Mouse (Mus musculus) ovary, postnatal 14 days (tissue): ENCODE results near the gene Cdc42se2.

Source experiments
- DNase-seq: peaks from one replicate; pipeline ENCODE4 v3.0.0; 2022; ENCODE audit warnings: low spot score

The Cdc42se2 gene

DNA sequence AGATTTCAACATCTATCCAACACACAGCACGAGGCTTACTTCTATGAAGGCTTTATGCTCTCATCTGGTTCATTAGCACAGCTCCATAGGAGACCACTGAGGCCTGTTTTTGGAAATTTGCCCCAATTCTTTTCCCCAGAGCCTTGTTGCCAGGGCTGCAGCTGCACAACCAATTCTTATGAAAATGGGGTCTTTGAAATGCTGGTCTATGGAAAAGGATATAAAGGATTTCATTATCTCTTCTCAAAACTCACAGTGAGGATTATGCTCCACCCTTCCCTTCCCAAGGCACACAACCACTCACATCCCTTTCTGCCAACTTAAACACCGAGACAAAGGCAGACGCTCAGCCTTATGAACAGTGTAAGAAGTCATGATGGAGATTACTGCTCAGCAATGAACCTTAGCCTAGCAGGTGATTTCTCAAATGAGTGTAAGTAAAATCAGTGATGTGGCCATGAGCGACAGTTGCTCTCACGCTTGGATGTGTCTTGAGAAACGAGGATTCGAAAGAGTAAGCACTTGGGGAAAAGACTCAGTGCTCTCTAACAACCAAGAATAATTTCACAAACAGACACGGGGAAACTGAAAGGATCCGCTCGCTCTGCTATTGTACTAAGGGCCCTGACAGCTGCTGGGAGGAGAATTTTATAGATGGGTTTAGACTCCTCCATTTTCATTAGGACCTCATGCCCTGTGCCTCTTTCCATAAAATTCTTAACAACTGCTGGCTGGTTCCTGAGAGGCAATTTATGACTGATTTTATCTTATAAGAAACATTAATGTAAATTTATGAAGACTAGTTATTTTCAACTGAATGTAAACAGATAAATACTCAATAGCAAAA is 33.0 kb downstream of the Cdc42se2 start:
- no peak for DNase-seq

DNA sequence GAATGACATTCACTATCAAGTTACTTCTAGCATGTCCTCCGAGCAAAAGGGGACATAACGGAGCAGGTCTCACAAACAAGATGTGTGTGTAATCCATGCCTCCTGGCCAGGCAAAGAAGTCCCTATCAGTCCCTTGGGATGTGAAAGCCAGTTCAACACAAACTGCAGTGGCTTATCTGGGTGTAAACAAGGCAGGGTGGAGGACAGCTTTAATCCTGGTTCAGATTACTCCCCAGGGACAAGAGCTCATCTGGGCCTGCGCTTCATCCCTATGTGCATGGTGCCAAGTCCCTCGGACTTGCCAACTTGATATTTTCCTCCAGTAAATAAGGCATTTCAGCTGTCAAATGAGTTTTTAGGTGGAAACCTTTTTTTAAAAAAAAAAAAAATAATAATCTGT is 36.0 kb downstream of the Cdc42se2 start:
- no peak for DNase-seq

DNA sequence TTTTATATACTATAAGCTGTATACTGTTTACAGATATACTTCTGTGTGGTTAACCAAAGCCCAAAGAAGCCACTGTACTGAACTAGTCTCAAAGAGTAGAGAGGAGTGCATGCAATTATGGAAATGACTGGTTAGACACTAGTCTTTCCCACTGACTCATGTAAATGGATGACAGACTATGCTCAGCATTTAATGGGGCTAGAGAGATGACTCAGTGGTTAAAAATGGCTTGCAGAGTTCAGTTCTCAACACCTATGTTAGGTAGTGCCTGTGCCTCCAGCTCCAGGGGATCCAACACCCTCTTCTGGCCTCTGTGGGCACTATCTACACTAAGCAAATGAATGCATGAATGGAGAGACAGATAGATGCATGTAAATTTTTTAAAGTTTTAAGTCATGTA is 38.6 kb downstream of the Cdc42se2 start:
- DNase-seq, result no peak

DNA sequence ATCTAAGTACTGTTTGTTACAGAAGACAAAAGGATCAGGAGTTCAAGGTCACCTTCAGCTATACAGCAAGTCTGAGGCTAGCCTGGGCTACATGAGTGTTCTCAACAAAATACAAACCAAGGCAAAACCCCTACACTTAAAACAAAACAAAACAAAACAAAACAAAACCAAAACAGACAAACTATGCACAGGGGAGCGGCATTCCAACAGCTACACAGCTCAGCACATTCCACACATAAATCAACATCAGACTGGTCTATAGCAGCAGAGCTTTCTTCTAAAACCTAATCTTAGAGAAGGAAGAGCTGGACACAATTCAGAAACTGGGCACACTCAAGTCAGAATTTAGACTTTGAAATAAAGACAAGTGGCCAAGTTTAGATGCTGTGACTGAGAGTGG is 43.2 kb downstream of the Cdc42se2 start:
- no peak for DNase-seq

DNA sequence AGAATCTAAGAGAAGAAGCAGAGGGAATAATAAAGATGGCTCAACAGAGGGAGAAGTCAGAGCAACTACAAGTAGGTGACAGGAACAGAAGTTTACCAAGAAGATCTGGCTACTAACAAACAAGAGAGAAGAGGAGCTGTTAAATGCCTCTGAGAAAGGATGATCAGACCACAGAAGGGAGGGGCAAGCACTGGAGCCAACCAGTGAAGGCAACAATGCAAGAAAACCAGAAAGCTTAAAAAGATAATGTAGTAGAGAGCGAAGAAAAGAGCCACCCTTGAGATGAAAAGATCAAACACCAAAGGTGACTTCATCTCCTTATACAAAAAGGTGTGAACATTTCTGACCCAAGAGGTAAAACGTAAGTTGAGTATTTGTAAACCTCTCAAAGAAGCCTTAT is 46.1 kb downstream of the Cdc42se2 start:
- no peak for DNase-seq

DNA sequence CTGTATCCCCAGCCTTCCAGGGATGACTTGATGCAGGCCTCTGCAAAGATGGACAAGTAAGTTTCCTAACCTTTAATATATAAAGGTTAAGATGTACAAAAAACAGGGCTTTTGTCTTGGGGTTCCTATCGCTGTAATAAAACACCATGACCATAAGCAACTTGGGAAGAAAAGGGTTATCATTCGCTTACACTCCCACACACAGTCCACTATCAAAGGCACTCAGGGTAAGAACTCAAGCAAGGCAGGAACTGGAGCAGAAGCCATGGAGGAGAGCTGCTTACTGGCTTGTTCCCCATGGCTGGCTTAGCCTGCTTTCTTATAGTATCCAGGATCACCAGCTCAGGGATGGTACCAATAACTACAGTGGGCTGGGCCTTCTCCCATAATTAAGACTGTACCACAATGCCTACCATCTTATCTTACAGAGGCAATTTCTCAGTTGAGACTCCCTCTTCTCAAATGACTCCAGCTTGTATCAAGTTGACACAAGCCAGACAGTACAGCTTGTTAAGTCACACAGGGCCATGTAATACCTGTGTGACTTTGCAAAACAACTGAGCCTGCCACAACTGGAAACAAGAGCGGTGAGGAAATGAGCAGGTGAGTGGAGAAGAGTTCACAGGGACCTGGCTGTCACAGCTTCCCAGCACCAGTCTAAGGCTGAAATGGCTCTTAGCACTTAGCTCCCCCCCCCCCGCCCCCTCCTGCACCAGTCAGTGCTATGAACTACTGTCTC is 48.3 kb downstream of the Cdc42se2 start:
- no peak for DNase-seq

DNA sequence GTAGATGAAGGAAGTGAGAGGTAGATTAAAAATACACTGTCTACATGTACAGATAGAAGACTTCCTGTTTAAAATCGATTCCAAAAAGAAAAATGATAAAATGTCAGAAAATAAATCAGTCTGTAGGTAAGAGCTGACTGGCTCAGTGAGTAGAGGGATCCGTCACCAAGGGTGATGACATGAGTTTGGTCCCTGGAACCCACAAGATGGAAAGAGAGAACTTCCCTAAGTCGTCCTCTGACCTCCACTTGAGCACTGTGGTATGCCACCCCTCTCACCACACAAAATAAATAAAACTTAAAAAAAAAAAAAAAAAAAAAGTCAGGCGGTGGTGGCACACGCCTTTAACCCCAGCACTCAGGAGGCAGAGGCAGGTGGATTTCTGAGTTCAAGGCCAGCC is 50.6 kb downstream of the Cdc42se2 start:
- DNase-seq, result no peak

DNA sequence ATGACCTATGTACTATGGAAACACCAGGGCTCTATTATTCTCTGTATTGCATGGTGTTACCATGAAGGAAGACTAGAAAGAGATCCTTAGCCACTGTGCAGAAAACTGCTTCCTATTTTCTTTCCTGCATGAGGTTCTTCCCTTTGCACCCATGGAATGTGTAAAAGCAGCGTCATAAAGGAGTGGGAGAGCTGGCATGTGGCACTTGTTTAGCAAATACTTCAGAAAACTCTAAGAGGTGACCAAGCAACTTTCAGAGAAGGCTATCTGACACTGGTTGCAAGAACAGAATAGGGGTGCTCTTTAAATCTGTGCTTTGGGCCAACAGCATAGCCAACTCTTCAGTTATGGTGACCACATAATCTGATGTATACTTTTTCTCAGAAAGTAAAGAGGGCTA is 52.4 kb downstream of the Cdc42se2 start:
- DNase-seq, result no peak

DNA sequence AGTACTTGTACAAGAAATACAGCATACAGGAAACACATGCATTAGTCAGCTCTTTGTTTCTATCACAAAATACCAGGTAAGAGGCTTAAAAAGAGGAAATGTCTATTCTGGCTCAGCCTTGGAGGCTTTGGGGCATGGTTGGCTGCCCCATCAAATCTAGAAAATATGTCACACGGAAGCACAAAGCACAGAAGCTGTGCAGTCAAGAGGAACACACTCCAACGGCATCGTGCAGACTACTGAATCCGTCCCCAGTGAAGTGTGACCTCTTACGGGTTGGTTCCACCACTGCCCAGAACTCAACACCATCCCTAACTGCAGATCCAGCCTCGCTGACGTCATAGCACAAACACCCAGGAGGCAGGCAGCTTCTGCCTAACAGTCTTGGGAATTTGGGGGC is 53.9 kb downstream of the Cdc42se2 start:
- no peak for DNase-seq

DNA sequence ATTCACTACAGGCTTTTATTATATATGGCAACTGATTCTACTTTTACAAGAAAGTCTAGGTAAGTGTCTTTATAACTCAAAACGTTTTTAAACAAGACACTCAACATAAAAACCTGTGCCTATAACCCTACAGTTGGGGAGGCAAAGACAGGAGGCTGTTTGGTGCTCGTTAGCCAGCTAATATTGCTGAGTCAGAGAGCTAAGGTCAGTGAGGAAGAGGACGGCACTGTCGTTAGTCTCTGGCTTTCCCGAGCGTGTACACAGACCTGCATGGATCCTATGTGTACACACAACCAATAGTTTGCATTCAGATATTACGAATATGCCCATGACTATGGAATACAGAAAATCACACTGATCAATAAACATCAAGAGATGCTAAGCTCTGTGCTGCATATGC is 56.1 kb downstream of the Cdc42se2 start:
- DNase-seq, result no peak

DNA sequence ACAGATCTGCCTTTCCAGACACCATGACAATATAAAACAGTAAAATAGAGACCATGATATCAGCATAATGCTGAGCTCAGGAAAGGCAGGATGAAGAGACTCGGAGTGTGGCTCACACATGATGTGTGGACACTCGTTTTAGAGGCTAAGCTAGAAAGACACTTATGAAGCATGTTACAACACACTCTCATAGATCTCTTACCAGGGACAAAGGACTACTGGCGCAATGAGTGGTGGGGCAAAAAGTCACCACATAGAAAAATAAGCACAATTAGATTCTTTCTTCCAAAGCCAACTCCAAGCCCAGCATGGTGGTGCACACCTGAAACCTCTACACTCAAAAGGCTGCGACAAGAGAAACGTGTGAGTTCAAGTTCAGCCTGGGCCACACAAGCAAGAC is 56.5 kb downstream of the Cdc42se2 start:
- DNase-seq, result no peak

DNA sequence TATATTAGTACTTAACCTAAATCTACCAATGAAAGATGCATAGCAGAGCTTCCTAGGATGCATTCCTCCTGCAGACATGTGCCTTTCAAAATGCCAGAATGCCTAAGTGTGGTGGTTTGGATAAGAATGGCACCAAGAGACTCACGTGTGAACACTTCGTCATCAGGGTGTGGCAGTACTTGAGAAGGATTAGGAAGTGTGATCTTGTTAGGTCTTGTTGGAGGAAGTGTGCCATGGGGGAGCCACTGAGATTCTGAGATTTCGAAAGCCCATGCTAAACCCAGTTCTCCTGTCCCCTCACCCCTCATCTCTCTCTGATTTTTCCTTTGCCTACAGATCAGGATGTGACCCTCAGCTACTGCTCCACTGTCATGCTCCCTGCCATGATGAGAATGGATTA is 58.2 kb downstream of the Cdc42se2 start:
- no peak for DNase-seq

DNA sequence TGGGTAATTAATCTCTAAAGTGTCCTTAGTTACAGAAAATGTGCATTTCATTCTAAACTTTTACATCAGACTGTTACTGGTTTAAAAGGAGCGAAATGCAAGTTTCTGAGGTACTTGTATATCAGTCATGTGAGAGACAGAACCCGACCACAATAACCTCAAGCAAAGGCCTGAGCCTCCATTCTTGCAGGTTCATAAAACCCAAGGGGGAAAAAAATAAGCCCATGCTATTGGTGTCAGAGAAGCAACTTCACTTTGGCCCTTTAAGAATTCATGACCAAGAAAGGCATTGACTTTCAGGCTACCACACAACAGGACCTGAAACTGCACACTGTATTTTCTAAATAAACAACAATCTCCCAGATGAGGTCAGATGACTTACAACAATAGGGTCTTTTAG is 59.1 kb downstream of the Cdc42se2 start:
- no peak for DNase-seq

DNA sequence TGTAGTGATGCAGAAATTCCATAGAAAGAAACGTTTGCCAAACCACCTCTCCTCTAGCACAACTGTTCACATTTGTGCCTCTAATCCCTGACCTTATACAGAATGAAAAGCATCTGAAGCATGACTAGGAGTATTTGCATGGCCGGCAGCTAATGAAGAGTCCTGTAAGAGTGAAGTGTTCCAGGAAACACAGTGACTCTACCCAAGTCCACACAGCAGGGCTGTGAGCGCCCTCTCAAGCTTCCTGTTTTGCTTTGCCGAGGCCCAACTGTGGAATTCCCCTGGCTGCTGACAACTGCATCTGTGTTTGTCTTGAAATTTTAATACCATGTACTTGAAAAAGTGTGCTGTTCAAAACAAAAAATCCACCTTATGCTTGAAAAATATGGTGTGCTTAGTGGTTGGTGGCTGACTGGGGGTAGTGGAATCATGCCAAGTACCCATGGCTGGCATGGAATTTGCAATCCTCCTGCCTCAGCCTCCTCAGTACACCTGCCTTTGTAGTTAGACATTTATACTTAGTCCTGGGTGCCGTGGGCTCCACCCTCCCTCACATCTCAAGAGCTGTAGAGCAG is 60.1 kb downstream of the Cdc42se2 start:
- no peak for DNase-seq

DNA sequence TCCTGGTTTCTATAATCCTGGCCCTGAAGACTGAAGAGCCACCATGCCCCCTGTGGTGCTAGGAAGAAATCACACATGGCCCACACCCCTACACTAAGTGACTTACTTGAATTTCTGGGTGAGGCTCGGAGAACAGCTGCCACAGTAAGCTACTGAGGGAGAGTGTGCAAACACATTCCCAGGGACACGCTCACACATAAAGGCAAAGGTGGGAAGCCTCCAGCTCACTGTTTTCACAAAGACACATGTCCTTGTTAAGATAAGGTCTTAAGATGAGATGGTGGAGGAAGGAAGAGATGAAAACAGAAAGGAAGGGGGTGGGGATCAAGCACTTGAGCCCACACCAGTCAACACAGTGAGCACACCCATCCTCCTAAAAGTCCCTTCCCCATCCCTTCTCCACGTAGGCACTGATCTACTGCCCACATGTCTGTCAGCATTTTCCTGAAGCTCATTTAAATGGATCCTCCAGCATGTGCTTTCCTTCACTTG is 60.9 kb downstream of the Cdc42se2 start:
- no peak for DNase-seq

DNA sequence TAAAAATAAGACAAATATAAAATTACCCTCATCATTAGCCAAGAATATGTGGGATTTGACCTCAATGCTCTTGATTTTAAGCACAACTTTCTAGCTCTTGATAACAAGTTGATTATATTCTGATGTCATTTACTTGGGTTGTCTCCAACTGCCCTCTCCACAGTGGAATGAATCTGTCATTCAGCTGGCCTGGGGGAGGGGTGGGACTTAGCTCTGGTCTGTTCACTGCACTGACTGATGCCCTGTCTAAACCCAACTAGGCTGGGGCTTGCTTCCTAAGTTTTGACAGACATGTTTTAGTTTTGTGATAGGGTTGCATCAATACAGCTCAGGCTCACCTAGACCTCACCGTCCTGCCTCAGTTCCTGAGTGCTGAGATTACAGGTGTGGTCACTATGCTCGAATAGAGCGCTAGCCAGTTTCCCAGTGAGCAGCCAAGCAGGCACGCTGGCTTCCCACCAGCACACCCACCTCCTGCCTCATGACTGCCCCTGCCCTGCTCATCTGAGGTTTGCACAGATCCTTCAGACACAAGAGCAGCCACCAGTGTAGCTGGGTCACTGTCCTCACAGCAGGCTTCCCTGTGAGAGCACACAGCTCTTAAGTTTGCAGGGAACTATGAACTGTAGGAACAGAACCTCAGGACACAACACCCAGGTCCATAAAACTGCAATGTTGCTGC is 63.0 kb downstream of the Cdc42se2 start:
- no peak for DNase-seq

DNA sequence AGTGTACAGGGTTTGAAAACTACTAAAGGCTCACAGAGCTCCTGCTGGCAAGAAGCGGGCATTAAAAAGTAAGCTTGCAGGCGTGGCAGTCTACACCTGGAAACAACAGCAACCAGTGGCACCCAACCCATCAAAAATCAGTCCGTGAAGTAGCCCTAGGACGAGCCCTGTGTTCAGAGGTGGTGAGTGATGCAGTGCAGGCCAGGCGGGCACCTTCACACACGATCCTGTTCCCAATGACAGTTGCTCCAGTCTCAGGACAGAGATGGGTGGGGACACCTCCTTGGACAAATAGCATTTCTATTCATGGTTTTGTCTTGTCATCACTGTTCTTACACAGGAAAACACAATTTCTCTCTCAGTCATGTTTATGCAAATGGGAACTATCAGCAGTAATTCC is 65.4 kb downstream of the Cdc42se2 start:
- no peak for DNase-seq

DNA sequence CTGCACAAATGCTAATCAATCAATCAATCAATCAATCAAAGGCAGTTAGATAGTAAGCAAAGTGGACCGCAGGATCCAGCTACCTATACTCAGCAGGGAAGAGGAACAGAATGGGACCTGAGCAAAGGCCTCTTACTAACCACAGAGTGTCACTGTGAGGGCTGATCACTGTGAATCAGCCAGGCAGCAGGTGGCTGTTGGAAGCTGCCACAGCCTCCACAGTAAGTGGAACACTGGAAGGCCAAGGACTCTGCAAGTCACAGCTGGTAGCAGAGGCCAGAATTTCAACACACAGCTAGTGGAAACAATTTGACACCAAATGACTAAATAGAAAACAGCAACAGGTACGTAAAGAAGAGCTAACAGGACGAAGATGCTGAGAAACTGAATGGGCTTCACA is 68.9 kb downstream of the Cdc42se2 start:
- DNase-seq, result no peak

DNA sequence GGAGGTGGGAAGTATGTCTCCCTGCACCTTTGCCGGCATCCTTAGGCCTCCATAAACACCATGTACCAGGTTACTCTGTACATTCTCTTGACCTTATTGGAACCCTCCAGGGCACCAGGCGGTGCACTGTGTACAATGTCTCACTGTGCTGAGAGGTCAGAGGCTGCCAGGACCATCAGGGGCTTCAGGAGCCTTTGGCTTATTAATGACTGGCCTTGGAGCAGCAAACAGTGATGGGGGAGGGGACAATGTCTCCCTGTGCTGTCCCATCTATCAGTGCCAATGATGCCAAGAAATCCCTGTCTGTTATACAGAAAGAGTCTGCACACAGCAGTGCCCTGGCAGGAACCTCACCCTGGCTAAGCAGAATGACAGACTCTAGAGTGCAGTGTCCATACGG is 69.6 kb downstream of the Cdc42se2 start:
- no peak for DNase-seq

DNA sequence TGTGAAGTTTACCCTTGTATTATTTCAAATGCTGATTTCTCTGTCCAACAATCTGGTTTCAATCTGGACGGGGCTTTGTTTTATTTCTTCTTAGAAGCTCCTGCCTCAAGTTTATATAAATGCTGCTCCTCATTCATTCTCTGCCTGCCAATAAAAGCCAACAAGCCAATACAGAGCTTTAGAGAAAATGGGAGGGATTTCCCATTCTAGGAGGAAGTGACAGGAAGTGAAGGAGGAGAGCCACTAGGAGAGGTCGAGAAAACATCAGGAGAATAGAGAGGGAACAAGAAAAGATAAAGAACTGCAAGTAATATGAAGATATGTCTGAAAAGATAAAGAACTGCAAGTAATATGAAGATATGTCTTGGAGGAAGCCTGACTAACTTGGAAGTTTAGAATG is 74.6 kb downstream of the Cdc42se2 start:
- DNase-seq, result no peak

DNA sequence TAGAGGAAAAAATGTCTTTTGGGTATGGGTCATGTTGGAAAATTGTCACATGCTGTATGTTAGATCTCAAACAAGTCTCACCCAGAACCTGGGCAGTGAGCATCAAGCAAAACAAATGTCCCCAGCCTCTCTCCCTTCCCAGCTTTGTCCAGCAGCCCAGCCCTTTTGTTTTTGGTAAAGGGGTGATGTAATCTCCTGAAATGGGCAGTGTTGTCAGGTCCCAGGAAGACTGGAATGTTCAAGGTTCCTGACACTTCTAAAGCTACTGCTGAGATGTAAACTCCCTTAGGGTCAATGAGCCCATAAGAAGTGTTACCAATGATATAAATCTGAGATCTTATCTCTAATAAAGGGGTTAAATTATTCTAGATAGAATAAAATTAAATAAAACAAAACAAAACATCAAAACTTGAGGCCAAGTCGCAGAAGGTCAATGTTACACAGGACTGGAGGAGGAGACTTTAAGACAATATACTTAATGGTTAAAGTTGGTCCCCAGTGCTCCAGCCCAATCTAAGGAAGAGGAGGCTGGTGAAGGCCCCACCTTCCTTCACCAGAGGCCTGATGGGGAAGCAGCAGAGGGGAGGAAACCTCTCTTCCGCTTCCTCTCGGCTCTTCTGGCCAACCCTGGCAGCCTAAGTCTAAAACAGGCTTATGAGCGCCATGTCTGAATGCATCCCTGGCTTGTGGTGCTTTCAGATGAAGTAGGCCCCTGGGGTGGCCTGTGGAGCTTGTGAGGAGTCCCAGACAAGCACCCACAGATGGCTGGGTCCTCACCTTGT is 76.8 kb downstream of the Cdc42se2 start:
- DNase-seq, result no peak

DNA sequence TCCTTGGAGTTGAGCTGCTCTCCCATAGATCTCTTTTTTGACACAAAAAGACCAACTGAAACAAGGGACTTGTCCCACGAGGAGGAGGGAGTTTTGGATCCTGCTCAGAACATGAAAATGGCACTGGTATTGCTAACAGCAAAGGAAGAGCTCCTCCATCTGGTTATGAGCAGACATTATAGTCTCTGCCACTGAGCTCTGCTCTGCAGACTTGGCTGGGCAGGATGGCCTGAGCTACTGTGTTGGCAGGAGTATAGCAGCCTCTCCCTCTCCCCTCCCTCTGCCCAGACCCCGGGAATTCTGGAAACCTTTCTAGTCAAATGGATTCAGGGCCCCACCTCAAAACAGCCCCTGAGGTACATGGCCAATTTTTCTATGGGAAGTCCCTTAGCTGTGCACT is 77.8 kb downstream of the Cdc42se2 start:
- no peak for DNase-seq
